Mouse (Mus musculus): ENCODE measurements around the gene Srp54b.
"Not testable (repeated sequence)": the region's sequence is repeated elsewhere in the genome, so short reads cannot be mapped to it uniquely, and the experiment has no call there.

Gene Srp54b

GRCm38 (mm10) chr12:55154559-55155448 is at the start of gene Srp54b:
TSS of gene Srp54b (plus strand) at chr12:55155104.
- not testable (repeated sequence) for DNase-seq

DNA sequence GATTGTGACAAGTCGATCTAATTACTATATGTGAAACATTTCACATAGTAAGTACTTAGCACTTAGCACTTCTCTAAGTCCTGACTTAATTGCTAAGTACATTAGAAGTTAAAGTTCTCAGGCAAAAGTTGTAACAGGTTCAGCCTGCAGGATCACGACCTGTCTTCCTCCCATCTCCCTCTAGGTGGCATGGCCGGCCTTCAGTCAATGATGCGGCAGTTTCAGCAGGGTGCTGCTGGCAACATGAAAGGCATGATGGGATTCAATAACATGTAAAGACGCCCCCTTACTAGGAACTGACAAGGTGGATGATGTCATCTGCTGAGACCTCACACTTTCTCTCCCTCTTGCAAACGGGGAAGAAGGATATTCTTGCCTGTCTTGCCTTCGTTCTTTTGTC is 42.3 kb upstream of the Srp54b start:
- DNase-seq, result not testable (repeated sequence)

GRCm38 (mm10) chr12:55124242-55124641 is 30.7 kb upstream of the Srp54b start, which contains the start of gene Fam177a:
TSS of gene Fam177a (plus strand) at chr12:55124469.
- not testable (repeated sequence) for DNase-seq

DNA sequence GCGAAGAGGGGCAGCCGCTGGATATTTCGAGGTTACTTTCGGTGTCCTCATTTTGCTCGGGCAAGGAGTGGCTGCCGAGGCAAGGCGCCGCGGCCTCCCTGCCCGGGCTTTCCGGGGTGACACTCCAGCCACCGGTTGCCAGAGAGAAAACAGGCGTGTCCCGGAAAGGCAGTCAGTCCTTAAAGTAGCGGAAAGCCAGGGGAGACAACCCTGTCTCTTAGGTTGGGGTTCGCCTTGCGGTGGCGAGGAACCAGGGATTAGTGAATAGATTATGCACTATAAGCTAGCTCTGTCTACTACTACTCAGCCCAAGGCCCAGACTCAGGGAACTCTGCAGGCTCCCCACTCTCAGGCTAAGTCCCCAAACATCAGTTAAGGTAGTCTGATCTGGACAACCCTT is 30.2 kb upstream of the Srp54b start:
- DNase-seq, result not testable (repeated sequence)

DNA sequence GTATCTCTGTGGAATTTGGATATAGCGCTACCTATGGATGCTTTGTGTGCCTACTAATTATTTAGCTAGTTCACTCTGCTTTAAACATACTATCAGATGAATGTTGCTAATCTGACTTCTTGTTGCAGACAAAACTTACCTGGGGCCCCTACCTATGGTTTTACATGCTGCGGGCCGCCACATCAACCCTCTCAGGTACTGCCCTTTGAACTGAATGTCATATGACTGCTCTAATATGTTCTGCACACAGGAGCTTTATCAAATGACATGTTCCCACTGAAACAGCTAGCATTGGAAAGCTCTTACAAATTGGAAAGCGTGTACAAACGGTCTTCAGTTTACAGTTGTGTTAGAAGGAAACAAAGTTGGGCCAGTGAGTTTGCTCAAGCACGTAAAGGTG is 19.4 kb upstream of the Srp54b start:
- DNase-seq, result not testable (repeated sequence)

- DNase-seq, result not testable (repeated sequence)
These were observed 17.0 kb upstream of the Srp54b start for GRCm38 (mm10) chr12:55137859-55138258.

GRCm38 (mm10) chr12:55155449-55155783 is 512 bp downstream of the Srp54b start:
- DNase-seq, result not testable (repeated sequence)

DNA sequence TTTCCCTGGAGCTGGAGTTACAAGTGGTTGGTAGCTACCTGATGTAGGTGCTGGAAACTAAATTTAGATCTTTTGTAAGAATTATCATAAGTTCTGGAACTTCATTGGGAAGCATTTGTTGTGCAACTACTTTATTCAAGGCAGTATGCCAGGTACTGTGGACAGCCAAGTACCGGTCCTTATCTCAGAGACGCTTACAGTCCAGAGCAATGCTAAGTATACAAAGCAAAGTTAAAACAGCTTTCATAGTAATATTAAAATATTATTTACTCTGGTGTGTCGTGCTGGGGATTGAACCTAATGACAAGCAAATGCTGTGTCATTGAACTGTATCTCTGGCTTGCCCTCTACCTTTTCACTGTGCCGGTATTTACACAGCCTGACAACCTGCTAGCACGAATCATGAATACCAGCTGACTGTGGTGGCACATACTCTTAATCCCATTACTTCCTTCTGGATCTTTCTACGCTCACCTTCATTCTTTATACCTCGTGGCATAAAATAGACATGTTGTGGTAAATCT is 12.2 kb downstream of the Srp54b start:
- not testable (repeated sequence) for DNase-seq

DNA sequence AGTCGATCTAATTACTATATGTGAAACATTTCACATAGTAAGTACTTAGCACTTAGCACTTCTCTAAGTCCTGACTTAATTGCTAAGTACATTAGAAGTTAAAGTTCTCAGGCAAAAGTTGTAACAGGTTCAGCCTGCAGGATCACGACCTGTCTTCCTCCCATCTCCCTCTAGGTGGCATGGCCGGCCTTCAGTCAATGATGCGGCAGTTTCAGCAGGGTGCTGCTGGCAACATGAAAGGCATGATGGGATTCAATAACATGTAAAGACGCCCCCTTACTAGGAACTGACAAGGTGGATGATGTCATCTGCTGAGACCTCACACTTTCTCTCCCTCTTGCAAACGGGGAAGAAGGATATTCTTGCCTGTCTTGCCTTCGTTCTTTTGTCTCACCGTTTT is 32.8 kb downstream of the Srp54b start:
- not testable (repeated sequence) for DNase-seq

DNA sequence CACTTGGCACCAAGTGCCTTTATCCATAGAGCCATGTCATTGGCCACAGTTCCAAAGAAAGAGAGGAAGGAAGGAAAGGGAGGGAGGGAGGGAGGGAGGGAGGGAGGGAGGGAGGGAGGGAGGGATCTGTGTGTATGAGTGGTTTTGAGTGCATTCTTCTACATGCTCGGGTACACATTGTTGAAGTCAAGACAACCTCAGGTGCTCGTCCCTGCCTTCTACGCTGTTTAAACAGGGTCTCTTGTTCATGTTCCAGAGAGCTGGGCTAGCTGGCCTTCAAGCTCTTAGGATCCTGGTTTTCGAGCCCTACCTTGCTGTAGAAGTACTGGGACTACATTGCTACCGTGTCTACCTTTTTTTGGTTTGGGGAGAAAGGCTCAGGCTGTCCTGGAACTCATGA is 34.2 kb downstream of the Srp54b start:
- DNase-seq, result not testable (repeated sequence)

DNA sequence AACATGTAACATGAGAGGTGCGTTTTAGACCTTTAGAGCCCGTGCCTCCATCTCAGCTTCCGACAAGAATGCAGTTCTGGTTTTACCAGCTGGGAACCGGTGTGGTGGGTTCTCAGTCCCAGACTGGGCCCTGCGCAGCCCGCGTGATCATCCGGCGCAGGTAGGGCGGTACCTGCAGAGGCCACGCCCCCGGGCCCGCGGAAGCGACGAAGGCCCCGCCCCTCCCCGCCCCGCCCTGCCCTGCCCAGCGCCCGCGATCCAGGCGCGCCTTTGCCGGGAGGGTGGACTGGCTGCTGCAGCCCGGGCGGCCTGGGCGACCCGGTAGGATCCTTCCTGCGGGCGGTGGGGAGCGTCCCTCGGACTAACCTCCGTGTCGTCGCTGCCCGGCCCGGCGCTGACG is 44.4 kb downstream of the Srp54b start, which contains the start of gene 1700047I17Rik2:
1700047I17Rik2 (plus strand) TSS at position 287 of the 400 bp plus-strand sequence.
- DNase-seq, result not testable (repeated sequence)

GRCm38 (mm10) chr12:55199799-55200198 is 44.9 kb downstream of the Srp54b start:
- not testable (repeated sequence) for DNase-seq

DNA sequence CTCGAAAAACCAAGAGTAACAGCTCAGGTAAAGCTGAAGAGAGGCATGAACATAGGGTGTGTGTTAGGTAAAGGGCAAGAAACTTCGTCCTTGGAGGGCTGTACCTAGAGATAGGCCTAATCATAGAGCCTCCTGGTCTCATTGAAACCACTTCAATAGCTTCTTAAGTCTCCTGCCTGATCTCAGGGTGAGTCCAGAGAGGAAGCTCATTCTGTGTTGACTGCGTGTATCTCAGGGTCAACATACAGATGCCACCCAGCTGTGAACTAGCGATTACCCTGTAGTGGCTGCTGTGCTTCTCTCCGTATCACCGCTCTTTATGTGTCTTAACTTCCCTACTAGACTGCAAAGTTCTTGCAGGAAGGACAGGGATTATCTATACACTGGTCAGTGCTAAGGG is 58.0 kb downstream of the Srp54b start:
- not testable (repeated sequence) for DNase-seq

DNA sequence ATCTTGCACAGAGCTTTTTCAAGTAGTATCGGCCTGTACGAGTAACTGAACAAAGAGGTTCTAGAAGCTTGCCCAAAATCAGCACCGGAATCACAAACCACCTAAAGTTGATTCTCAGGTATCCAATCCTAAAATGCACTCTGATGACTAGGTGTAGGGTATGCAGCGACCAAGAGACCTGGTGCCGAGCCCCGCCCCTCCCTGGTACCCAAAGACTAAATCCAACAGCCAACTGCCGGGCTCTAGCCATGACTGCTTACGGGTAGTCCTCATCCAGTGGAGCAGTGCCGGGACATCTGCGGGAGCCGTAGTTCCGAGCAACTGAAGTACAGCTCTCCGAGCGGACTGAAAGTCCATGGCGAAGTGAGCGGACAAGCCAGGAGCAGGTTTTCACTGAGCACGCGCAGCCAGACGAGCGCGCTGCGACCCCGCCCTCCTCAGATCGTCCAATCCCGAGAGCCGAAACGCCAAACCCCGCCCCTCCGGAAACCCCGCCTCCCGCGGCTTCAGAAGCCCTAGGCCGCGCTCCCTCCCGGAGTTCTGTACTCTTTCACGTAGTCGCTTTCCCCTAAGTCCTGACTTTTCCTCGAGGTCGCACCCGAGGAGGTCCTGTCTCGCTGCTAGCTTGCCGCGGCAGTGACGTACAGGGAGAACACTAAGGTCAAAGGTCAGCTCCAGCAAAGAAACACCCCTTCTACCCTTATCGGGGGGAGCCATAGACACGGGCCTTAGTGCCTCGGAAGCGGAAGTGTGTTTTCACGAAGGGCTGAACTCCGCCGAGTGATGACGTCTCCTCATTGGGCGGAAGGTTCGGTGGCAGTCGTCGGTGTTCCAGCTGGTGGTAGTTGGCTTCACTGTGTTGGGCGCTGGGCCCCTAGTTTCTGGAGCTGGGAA is 75.0 kb downstream of the Srp54b start, which contains the start of gene Srp54c:
Srp54c (plus strand) TSS at position 543 of the 894 bp plus-strand sequence.
- DNase-seq, result not testable (repeated sequence)

DNA sequence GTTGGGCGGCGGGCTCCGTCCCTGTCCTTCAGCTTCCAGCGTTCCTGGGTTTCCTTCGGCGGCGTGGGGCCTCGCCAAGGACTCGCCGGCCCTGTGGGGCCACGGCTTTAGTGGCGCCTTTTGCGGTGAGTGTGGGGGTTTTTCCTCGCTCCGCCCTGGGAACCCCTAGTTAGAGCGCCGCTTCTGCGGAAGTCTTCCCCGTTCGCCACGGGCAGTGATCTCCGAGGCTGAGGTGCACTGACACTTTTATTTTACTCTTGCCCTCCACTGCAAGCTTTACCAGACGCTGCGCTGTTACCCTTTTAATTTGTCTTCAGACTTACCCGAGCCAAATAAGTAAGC is 75.6 kb downstream of the Srp54b start:
- DNase-seq, result peak; percentile 37 to 40

Measured in B cell, adult 2 months (primary cell).